Mouse (Mus musculus) hindbrain, embryonic 10.5 days (tissue): ENCODE measurements at regions not wholly inside any gene's neighbourhood (a gene's known extent, or its start where the extent isn't known, plus 50 kb on each side); places are given as distances from the start of the nearest gene placed in this dataset.

ENCODE experiments used
- DNase-seq: peaks from one replicate; pipeline ENCODE4 v3.0.0-alpha.2; 2017; ENCODE audit warnings: low spot score
- H3K27ac ChIP-seq: fragments of 300-500 bp; sonication (generic); 2 replicates; pipeline ENCODE4 v1.5.1; 2016; ENCODE audit warnings: mild to moderate bottlenecking, moderate library complexity
- H3K27me3 ChIP-seq: fragments of 300-500 bp; sonication (generic); 2 replicates; pipeline ENCODE4 v1.6.1; 2016; ENCODE audit warnings: mild to moderate bottlenecking; ENCODE audit not compliant: poor library complexity, insufficient read depth, severe bottlenecking
- H3K36me3 ChIP-seq: fragments of 300-500 bp; sonication (generic); 2 replicates; pipeline ENCODE4 v1.6.1; 2016; ENCODE audit warnings: mild to moderate bottlenecking, moderate library complexity
- H3K4me1 ChIP-seq: fragments of 300-500 bp; sonication (generic); replicated peaks from 2 replicates; pipeline ENCODE4 v1.6.1; 2016; ENCODE audit warnings: mild to moderate bottlenecking
- H3K4me3 ChIP-seq: fragments of 300-500 bp; sonication (generic); 2 replicates; pipeline ENCODE4 v1.5.1; 2016; ENCODE audit warnings: mild to moderate bottlenecking, moderate library complexity
- H3K9me3 ChIP-seq: fragments of 300-500 bp; sonication (generic); 2 replicates; pipeline ENCODE4 v1.6.1; 2016; ENCODE audit warnings: mild to moderate bottlenecking, moderate library complexity
- WGBS: fragments of 180-500 bp; shearing (Covaris S2); methylation state at CpG from one replicate; pipeline ENCODE4 v1.1.7; 2016; 5-methylcytosine and 5-hydroxymethylcytosine counted together

DNA sequence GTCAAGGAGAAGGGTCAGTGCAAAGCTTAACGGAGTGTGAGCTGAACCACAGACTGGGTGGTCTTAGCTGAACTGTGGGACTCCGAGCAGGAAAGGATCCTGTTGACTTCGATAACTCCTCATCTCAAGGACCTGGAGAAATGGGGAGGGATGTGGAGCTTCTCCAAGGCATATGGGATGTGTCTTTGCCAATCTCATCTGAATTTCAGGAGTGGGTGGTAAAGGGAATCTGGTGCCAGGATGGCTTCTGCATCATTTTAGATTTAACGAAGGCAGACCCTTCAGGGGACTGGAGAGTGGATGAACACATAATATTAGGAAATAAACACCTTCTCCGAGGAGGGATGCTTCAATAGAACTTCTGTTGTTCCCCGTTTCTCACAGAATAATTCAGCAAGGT, 416.9 kb upstream of the Xylt1 start:
- 80% methylated on average over 6 of the region's 6 CpGs for WGBS
- Histone ChIP-seq H3K27me3 (no peaks in the 10 kb centered on the region), H3K4me1 (no peaks in the 10 kb centered on the region), H3K9me3 (no peaks in the 10 kb centered on the region), H3K4me3 (no peak overlapping the region), H3K36me3 (no peaks in the 10 kb centered on the region), H3K27ac (no peak overlapping the region)
- no peak for DNase-seq

DNA sequence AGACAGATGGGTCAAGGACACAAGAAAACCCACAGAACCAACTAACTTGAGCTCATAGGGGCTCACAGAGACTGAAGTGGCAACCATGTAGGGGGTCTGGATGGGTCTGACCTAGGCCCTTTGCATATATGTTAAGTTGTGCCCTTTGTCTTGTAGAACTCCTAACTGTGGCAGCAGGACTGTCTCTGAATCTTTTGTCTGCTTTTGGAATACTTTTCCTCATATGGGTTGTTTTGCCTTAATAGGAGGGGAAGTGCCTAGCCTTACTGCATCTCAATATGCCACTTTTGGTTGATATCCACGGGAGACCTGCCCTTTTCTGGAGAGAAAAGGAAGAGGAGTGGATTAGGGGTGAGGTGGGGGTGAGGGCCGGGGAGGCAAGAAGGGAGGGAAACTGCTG, 389.4 kb upstream of the Xylt1 start:
- Histone ChIP-seq H3K27me3 (no peaks in the 10 kb centered on the region), H3K36me3 (no peaks in the 10 kb centered on the region), H3K27ac (no peak overlapping the region), H3K4me1 (no peaks in the 10 kb centered on the region), H3K4me3 (no peak overlapping the region), H3K9me3 (no peaks in the 10 kb centered on the region)
- DNase-seq, result no peak
- 42% methylated on average over 2 of the region's 2 CpGs for WGBS

GRCm38 (mm10) chr7:116992166-116992565, 388.6 kb upstream of the Xylt1 start:
- no peaks in the 10 kb centered on the region for H3K27me3 ChIP-seq
- H3K27ac ChIP-seq, result no peak overlapping the region
- no peak for DNase-seq
- H3K36me3 ChIP-seq, result no peaks in the 10 kb centered on the region
- no peak overlapping the region for H3K4me3 ChIP-seq
- no peaks in the 10 kb centered on the region for H3K9me3 ChIP-seq
- H3K4me1 ChIP-seq, result no peaks in the 10 kb centered on the region

- Histone ChIP-seq H3K4me3 (no peak overlapping the region), H3K9me3 (no peaks in the 10 kb centered on the region), H3K36me3 (no peaks in the 10 kb centered on the region), H3K27ac (no peak overlapping the region), H3K27me3 (no peaks in the 10 kb centered on the region), H3K4me1 (no peaks in the 10 kb centered on the region)
- 91% methylated on average over 3 of the region's 3 CpGs for WGBS
- peak; percentile 7 for DNase-seq
These were observed 385.0 kb upstream of the Xylt1 start for GRCm38 (mm10) chr7:116995770-116996169.

DNA sequence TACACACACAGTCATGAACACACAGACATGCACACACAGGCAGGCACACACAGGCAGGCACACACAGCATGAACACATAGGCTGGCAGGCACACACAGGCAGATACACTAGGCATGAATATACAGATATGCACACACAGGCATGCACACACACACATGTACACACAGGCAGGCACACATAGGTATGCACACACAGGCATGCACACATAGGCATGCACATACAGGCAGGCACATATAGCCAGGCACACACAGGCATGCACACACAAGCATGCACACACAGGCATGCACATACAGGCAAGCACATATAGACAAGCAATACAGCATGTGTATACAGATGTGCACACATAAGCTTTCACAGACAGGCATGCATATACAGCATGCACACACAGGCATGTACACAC, 377.6 kb upstream of the Xylt1 start:
- H3K27me3 ChIP-seq, result no peaks in the 10 kb centered on the region
- H3K4me3 ChIP-seq, result no peak overlapping the region
- no peak for DNase-seq

DNA sequence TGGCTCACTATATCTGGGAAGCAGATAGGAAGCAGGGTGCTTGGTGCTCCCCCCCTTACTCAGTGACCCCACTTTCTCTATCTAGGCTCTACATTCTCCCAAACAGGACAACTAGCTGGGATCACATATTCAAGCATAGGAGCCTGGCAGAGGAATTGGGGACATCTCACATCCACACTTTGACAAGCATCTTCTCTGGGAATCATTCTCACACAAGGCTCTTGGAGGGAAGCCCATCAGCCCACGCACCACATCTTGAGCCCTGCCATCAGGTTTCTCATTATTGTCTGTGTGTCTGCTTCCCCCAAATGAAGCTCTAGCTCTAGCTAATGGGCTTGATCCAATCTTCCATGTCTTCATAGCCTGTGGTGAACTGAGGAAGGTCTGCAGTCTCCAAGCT, 362.4 kb upstream of the Xylt1 start:
- Histone ChIP-seq H3K36me3 (no peaks in the 10 kb centered on the region), H3K27me3 (no peaks in the 10 kb centered on the region), H3K4me3 (no peak overlapping the region), H3K27ac (no peak overlapping the region), H3K9me3 (no peaks in the 10 kb centered on the region), H3K4me1 (no peaks in the 10 kb centered on the region)
- no peak for DNase-seq
- WGBS, result 74% methylated on average over 1 of the region's 1 CpGs

More for the DNA sequence above, 377.6 kb upstream of the Xylt1 start:
- Histone ChIP-seq H3K36me3 (no peaks in the 10 kb centered on the region), H3K27ac (no peak overlapping the region), H3K9me3 (no peaks in the 10 kb centered on the region), H3K4me1 (no peaks in the 10 kb centered on the region)

DNA sequence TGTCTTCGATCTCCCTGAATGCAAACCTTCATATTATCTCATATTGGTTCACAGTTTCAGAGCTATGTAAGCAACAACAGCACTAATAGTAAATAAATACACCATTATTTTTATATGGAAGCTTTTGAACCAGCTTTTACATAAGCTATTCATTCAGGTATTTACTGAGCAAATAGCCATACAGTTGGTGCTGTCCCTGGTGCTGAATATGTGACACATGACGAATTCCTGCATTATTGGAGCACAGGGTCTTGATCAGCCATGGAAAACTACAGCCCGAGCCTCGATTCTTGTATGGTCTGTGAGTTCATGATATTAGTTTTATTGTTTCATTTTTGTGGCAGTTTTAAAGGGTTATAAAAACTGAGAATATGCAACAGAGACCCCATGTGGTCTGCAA, 359.1 kb upstream of the Xylt1 start:
- no peaks in the 10 kb centered on the region for H3K9me3 ChIP-seq
- H3K27me3 ChIP-seq, result no peaks in the 10 kb centered on the region
- no peak overlapping the region for H3K27ac ChIP-seq
- no peak overlapping the region for H3K4me3 ChIP-seq
- DNase-seq, result peak; percentile 41
- WGBS, result 69% methylated on average over 4 of the region's 4 CpGs
- no peaks in the 10 kb centered on the region for H3K36me3 ChIP-seq
- H3K4me1 ChIP-seq, result no peaks in the 10 kb centered on the region

GRCm38 (mm10) chr7:117044926-117045325, 335.9 kb upstream of the Xylt1 start:
- H3K9me3 ChIP-seq, result no peaks in the 10 kb centered on the region
- no peaks in the 10 kb centered on the region for H3K36me3 ChIP-seq
- H3K4me3 ChIP-seq, result no peak overlapping the region
- no peaks in the 10 kb centered on the region for H3K27me3 ChIP-seq
- H3K27ac ChIP-seq, result no peak overlapping the region
- DNase-seq, result no peak
- no peaks in the 10 kb centered on the region for H3K4me1 ChIP-seq
- WGBS, result 85% methylated on average over 9 of the region's 9 CpGs

- no peak overlapping the region for H3K4me3 ChIP-seq
- no peak for DNase-seq
- no peaks in the 10 kb centered on the region for H3K4me1 ChIP-seq
- no peaks in the 10 kb centered on the region for H3K27me3 ChIP-seq
- H3K9me3 ChIP-seq, result no peaks in the 10 kb centered on the region
- no peaks in the 10 kb centered on the region for H3K36me3 ChIP-seq
- no peak overlapping the region for H3K27ac ChIP-seq
These were observed 331.5 kb upstream of the Xylt1 start for GRCm38 (mm10) chr7:117049249-117049648.

- H3K27ac ChIP-seq, result no peak overlapping the region
- WGBS, result 74% methylated on average over 2 of the region's 2 CpGs
- H3K27me3 ChIP-seq, result no peaks in the 10 kb centered on the region
- H3K36me3 ChIP-seq, result no peaks in the 10 kb centered on the region
- H3K4me1 ChIP-seq, result no peaks in the 10 kb centered on the region
- no peak overlapping the region for H3K4me3 ChIP-seq
- H3K9me3 ChIP-seq, result no peaks in the 10 kb centered on the region
- DNase-seq, result no peak
These were observed 315.0 kb upstream of the Xylt1 start for GRCm38 (mm10) chr7:117065771-117066170.

DNA sequence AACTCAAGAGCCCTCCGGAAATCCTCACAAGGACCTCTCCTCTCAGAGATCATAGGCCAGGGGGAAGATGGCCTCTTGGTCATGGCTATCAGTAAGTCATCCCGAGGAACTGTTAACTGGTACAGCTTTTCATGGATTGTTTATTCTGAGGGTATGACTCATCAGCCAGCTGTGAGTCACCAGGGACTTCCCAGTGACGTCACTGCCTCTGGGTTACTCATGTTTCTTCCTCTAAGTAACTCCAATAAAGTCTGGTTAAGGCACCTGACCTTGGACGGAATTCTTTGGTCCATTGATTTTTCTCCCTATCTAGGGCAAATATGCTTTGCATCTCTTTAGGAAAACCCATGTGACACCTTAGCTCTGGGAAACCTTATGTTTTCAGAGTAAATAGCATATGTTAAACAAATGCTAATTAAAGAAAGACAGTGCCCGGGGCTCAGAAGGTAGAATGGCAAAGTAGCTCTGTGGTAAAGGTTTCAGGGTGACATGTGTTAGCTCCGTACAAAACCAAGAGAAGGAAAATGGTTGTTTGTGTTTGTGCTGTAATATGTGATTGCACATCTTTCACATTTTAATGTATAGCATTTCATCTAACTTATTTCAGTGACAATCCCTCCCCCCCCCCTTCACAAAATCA, 289.7 kb upstream of the Xylt1 start:
- no peaks in the 10 kb centered on the region for H3K27me3 ChIP-seq
- H3K4me1 ChIP-seq, result no peaks in the 10 kb centered on the region
- no peak for DNase-seq
- H3K36me3 ChIP-seq, result no peaks in the 10 kb centered on the region
- H3K9me3 ChIP-seq, result no peaks in the 10 kb centered on the region
- no peak overlapping the region for H3K4me3 ChIP-seq
- WGBS, result 68% methylated on average over 6 of the region's 6 CpGs
- H3K27ac ChIP-seq, result no peak overlapping the region

DNA sequence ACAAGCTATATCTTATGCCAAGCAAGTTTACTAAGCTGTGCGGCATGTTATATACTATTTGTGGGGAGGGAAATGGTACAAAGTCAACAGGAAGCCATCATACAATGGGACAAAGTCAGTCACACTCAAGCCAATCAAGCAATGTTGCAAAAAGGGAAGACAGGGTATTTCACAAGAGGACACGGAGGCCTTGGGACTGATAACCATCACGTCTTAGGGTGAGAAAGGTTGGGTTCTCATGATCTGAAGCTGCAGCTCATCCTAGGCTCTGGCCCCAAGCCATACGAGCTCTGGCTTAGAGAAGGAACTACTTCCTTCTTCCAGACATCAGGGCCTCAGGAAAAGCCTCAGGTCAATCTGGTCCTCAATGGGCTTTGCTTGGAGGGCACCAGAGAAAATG, 287.9 kb upstream of the Xylt1 start:
- Histone ChIP-seq H3K27me3 (no peaks in the 10 kb centered on the region), H3K4me1 (no peaks in the 10 kb centered on the region), H3K4me3 (no peak overlapping the region), H3K36me3 (no peaks in the 10 kb centered on the region), H3K27ac (no peak overlapping the region), H3K9me3 (no peaks in the 10 kb centered on the region)
- WGBS, result 86% methylated on average over 4 of the region's 4 CpGs
- no peak for DNase-seq

GRCm38 (mm10) chr7:117097618-117098017, 283.2 kb upstream of the Xylt1 start:
- H3K36me3 ChIP-seq, result no peaks in the 10 kb centered on the region
- no peak for DNase-seq
- no peak overlapping the region for H3K27ac ChIP-seq
- H3K27me3 ChIP-seq, result no peaks in the 10 kb centered on the region
- 76% methylated on average over 3 of the region's 3 CpGs for WGBS
- no peaks in the 10 kb centered on the region for H3K4me1 ChIP-seq
- H3K9me3 ChIP-seq, result no peaks in the 10 kb centered on the region
- no peak overlapping the region for H3K4me3 ChIP-seq

DNA sequence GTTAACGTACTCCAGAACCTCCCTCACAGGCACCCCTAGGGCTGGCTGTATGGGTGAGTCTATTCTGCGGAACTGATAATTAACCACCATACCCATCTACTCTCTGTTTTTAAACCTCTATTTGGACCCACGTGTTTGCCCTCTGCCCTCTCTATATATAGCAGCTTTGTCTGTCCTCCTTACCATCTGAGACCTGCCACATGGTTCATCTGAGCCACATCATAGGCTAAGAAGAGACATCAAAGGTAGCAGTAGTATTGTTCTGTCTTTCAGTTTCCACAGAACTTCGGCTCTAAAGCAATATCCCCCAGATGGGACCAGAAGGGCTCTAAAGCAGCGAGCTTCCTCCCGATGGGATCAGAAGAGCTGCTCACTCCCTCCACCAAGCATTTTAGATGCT, 281.7 kb upstream of the Xylt1 start:
- no peaks in the 10 kb centered on the region for H3K4me1 ChIP-seq
- no peaks in the 10 kb centered on the region for H3K9me3 ChIP-seq
- H3K27me3 ChIP-seq, result no peaks in the 10 kb centered on the region
- no peak overlapping the region for H3K4me3 ChIP-seq
- 79% methylated on average over 6 of the region's 6 CpGs for WGBS
- no peaks in the 10 kb centered on the region for H3K36me3 ChIP-seq
- DNase-seq, result no peak
- H3K27ac ChIP-seq, result no peak overlapping the region
